Mouse (Mus musculus) heart, postnatal 0 days (tissue): Measurements from ENCODE around the gene Pdzd7.

Experiments used
- CTCF ChIP-seq: IDR thresholded peaks from 2 replicates; pipeline ENCODE4 v1.5.1; 2016; ENCODE audit warnings: antibody characterized with exemption, control low read depth, low read depth
- EP300 ChIP-seq: IDR thresholded peaks from 2 replicates; pipeline ENCODE4 v1.6.1; 2016; ENCODE audit warnings: antibody characterized with exemption, low read depth

GRCm38 (mm10) chr19:45021362-45021761 lies 24.2 kb downstream of the Pdzd7 start:
- no peak for TF ChIP-seq CTCF
- no peak for TF ChIP-seq EP300
